15 mouse cellular contexts compared by ENCODE assay signal in genomic region chr9:107547957-107548356, GRCm38 (mm10). TPM values are rescaled to one million over a fixed set of nuclear protein-coding genes. Genes with fewer than 3 reads are reported as not detected.
"Had no signal": no experiment of that assay in that cellular context is flagged by ENCODE, and none has a peak within 500 bp of the region (broad histone marks: within the 10 kb centered on the region; RNA-seq: fewer than 3 reads in every experiment).

No protein-coding gene starts in this region.

- H3K9ac ChIP-seq: limb, embryonic 15.5 days had no signal

- H3K27ac ChIP-seq: midbrain, embryonic 15.5 days; neural tube, embryonic 13.5 days had no signal

- DNase-seq: kidney, adult 11 months; kidney, adult 9 months; kidney, postnatal 36 days; layer of hippocampus, adult 9-11 months; layer of hippocampus, postnatal 36 days; lung, embryonic 14.5 days; lung, postnatal 10 days; lung, postnatal 4 days; retina, postnatal 1 day; right cerebral cortex, postnatal 4 days; spleen, adult 18-20 months had no signal

- H3K27me3 ChIP-seq: limb, embryonic 15.5 days had no signal

- H3K9me3 ChIP-seq: limb, embryonic 15.5 days; midbrain, embryonic 15.5 days; neural tube, embryonic 13.5 days had no signal

- ATAC-seq: midbrain, embryonic 15.5 days had no signal

RNA-seq across cellular contexts. Expression of gene Zmynd10, which starts 0.9 kb away (rescaled TPM):
- total RNA-seq: megakaryocyte-erythroid progenitor cell, adult 5-6 weeks had no signal
